Mouse (Mus musculus) activated CD4-positive, CD25-positive, alpha-beta regulatory T cell, adult 9 weeks (primary cell): Measurements from ENCODE around the gene Ssb. TPM values are rescaled to one million over a fixed set of nuclear protein-coding genes. Genes with fewer than 3 reads are reported as not detected.

Experiments used
- polyA plus RNA-seq: library from polyadenylated mRNA; unstranded; fragments of 100-300 nt; shearing (Covaris generic); gene quantifications from one replicate; pipeline ENCODE4 v1.2.1, GENCODE M21; 2017

Gene Ssb
- 334 TPM for polyA plus RNA-seq

DNA sequence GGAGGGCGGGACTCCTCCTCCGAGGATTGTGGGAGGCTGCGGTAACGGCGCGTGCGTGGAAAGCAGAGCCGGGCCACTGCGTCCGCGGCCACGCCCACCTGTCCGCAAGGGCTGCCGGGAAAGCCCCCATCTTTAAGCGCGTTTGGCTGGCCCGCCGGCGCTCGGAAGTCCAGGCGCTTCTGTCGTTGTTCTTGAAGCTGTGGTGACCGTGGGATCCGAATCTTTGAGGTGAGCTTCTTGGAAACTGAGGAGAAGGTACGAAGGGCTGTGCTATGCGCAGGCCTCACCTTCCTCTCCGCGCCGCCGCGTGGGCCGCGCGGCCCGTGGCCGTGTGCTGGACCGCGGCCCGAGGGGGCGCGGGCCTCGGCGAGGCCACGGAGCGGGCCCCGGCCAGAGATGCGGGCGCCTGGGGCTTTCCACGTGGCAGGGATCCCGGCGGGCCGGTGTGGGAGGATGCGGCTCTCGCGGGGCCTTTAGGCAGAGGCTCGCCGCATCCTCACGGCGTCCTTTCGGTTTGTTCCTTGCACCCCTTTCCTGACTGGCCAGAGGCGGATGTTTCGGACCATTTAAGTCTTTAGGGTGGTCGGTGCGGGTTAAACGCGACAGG, at the start of gene Ssb:
Gene Ssb, plus strand, starts transcription at position 78 of the 607 bp plus-strand sequence.

DNA sequence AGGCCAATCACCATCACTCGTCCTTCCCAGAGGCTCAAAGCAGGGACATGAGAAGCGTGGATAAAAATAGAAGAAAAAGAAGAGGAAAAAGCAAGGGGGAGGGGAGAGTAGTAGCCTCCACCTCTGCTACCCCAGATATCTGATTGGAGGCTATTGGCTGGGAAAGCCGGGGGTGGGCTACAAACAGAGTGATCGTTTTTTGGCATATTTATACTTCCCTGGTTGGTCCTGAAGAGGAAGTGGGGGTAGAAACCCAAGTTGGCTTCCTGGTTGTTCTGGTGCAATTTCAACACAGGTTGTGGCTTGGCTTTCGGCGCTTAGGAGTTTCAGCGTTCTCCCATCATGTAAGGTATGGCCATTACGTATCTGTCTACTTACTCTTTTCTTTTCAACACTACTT, 39.7 kb upstream of the Ssb start, which contains the start of gene Klhl23:
Gene Klhl23, plus strand, starts transcription at position 234 of the 400 bp plus-strand sequence.

DNA sequence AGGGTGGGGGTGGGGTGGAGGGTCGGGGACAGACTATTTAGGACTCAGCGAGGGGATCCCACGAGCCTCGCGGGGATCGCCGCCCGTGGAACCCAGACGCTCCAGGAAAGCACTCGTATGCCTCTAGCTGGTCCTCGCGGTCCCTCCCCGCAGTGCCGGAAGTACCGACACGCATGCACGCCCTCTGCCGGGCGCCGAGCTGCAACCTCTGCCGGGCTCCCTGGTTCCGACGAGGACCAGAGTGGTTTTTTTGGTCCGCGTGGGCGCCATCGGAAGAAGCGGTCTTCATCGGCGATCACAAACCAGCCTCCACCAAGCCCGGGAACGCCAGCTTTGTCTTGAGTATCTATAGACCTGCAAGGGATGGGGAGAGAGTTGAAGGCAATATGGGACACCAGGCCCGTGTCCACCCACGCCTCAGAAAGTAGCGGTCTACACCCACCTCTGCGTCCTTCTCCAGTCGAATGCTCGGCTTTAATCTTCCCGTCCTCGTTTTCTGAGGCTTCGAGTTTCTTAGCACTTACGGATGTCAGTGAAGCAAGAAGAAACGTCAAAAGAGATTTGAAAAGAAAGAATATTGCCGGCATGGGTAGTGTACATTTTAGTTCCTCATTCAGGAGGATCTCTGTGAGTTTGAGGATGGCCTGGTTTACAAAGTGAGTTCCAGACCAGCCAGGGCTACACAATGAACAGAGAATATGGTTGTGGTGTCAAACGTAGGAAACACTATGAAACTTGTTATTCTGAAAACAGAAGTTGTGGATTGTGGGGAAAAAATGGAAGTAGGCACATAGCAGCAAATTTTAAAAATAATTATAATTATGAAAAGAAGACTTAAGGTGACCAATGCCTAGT, 24.3 kb downstream of the Ssb start, which contains the start of gene Mettl5:
Gene Mettl5, minus strand, starts transcription at position 165 of the 855 bp plus-strand sequence.

DNA sequence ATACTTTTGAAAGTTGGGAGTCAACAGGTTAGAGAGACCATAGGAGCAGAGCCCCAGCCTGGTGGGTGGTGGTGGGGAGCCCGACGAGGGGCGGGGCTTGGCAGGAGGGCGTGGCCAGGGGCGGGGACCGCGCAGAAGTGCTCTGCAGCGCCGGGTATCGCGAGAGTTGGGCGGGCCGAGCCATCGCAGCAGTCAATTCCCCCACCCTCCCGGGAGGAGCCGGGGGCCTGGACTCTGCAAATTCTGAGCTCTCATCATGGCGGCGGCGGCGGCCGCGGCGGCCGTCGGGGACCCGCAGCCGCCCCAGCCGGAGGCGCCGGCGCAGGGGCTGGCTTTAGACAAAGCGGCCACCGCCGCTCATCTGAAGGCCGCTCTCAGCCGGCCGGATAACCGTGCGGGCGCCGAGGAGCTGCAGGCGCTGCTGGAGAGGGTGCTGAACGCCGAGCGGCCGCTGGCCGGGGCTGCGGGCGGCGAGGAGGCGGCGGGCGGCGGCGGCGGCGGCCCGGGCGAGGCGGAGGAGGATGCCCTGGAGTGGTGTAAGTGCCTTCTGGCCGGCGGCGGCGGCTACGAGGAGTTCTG, 35.8 kb downstream of the Ssb start, which contains the start of gene Ubr3:
Gene Ubr3, plus strand, starts transcription at position 208 of the 579 bp plus-strand sequence.

Other genes with a start within 250 kb of the Ssb start
- not detected for gene Bbs5, start 214.4 kb upstream of the Ssb start, polyA plus RNA-seq
- not detected for gene Klhl41, start 191.4 kb upstream of the Ssb start, polyA plus RNA-seq
- 13.1 TPM for gene Fastkd1, start 148.0 kb upstream of the Ssb start, polyA plus RNA-seq
- gene Ppig, start 139.0 kb upstream of the Ssb start, polyA plus RNA-seq = 183 TPM
- 3.5 TPM for gene Ccdc173, start 72.0 kb upstream of the Ssb start, polyA plus RNA-seq
- 43.5 TPM for gene Phospho2, start 71.9 kb upstream of the Ssb start, polyA plus RNA-seq
- gene Klhl23, start 39.6 kb upstream of the Ssb start, polyA plus RNA-seq = 0.32 TPM
- 35.0 TPM for gene Mettl5, start 24.1 kb downstream of the Ssb start, polyA plus RNA-seq
- 8.9 TPM for gene Ubr3, start 35.7 kb downstream of the Ssb start, polyA plus RNA-seq
- gene Myo3b, start 177.6 kb downstream of the Ssb start, polyA plus RNA-seq = 20.3 TPM